Comparison of ENCODE assay signal across 31 mouse cellular contexts in the genomic region with DNA sequence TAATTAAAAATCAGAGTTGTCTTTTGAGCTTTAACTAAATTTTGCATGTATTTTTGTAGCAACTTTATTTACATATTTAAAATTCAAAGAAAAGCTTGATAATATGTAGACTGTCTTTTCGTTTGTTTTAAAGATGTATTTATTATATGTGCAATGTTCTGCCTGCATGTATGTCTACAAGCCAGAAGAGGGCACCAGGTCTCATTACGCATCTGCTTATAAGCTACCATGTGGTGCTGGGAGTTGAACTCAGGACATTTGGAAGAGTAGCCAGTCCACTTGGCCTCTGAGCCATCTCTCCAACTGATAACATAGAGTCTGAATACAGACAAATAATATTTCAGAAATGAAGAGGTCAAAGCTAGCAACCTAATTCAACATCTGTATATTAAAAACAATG.
DNase-seq lines count a peak whose midpoint lies in the region; TF ChIP-seq lines count a peak whose summit lies in the region.
"Had no signal": no experiment of that assay in that cellular context is flagged by ENCODE, and none has a peak within 500 bp of the region (broad histone marks: within the 10 kb centered on the region; RNA-seq: fewer than 3 reads in every experiment).

No protein-coding gene starts in this region.

- H3K36me3 ChIP-seq in CH12.LX (replicated peaks in 1 of 2; ENCODE audit: control insufficient read depth in 1 of 2, insufficient read depth in 1 of 2, low read length in 1 of 2) (no peaks in the 10 kb centered on the region), MEL (ENCODE audit: control insufficient read depth in 1 of 2, insufficient read depth in 2 of 2, low read length in 2 of 2) (no peaks in the 10 kb centered on the region)
- H3K36me3 ChIP-seq: embryonic facial prominence, embryonic 12.5 days; forebrain, embryonic 15.5 days; G1E; heart, embryonic 12.5 days; liver, embryonic 15.5 days; neural tube, embryonic 12.5 days had no signal

- no peak for TF ChIP-seq EP300 in CH12.LX (IDR thresholded peaks at IDR 0.05; ENCODE audit: low read length)
- TF ChIP-seq EP300 in MEL (IDR thresholded peaks at IDR 0.05; ENCODE audit: low read depth in 1 of 2, low read length in 2 of 2): no peak

- H3K4me2 ChIP-seq in CH12.LX (ENCODE audit: insufficient read depth, low read depth, poor library complexity, severe bottlenecking): no peak overlapping the region
- H3K4me2 ChIP-seq: embryonic facial prominence, embryonic 12.5 days; forebrain, embryonic 15.5 days; heart, embryonic 12.5 days; hindbrain, embryonic 14.5 days; liver, embryonic 15.5 days; lung, embryonic 14.5 days; neural tube, embryonic 12.5 days had no signal

- H3K4me1 ChIP-seq in CH12.LX (ENCODE audit: control insufficient read depth in 1 of 2, insufficient read depth in 2 of 2) (no peaks in the 10 kb centered on the region), MEL (ENCODE audit: control insufficient read depth in 1 of 2, insufficient read depth in 2 of 2, low read length in 2 of 2) (no peaks in the 10 kb centered on the region)
- H3K4me1 ChIP-seq: embryonic facial prominence, embryonic 12.5 days; forebrain, embryonic 15.5 days; heart, embryonic 12.5 days; liver, embryonic 15.5 days; neural tube, embryonic 12.5 days had no signal

- H3K27me3 ChIP-seq in CH12.LX (replicated peaks) (no peaks in the 10 kb centered on the region), MEL (ENCODE audit: control insufficient read depth in 1 of 2, insufficient read depth in 2 of 2, low read length in 2 of 2) (no peaks in the 10 kb centered on the region)
- H3K27me3 ChIP-seq: embryonic facial prominence, embryonic 12.5 days; forebrain, embryonic 15.5 days; heart, embryonic 12.5 days; liver, embryonic 15.5 days; neural tube, embryonic 12.5 days had no signal

- H3K79me2 ChIP-seq in CH12.LX (replicated peaks; ENCODE audit: control insufficient read depth, extremely low read depth, insufficient read depth, poor library complexity, severe bottlenecking) (no peaks in the 10 kb centered on the region), MEL (ENCODE audit: control insufficient read depth, insufficient read depth, low read length, poor library complexity) (no peaks in the 10 kb centered on the region)

- in situ Hi-C loops in CH12.LX (cut with MboI; ENCODE audit: low pct_ligation_motif_present, low pct_unique_long_range_greater_than_20kb, low sequenced_read_pairs): no loop called here

- H3K9ac ChIP-seq in CH12.LX (ENCODE audit: insufficient read depth, low read depth) (no peak overlapping the region), MEL (ENCODE audit: control insufficient read depth, low read depth, low read length, poor library complexity, severe bottlenecking) (no peak overlapping the region)
- H3K9ac ChIP-seq: embryonic facial prominence, embryonic 12.5 days; forebrain, embryonic 15.5 days; heart, embryonic 12.5 days; hindbrain, embryonic 14.5 days; liver, embryonic 15.5 days; lung, embryonic 14.5 days; neural tube, embryonic 12.5 days had no signal

- DNase-seq in layer of hippocampus, adult 2 months (ENCODE audit: low spot score in 2 of 2): no peak
- no peak for DNase-seq in layer of hippocampus, adult 8-10 months (ENCODE audit: low spot score in 2 of 2)
- DNase-seq in CH12.LX (ENCODE audit: extremely low read depth) (peak; percentile 12), MEL (ENCODE audit: low read depth, low spot score) (peak; percentile 37), liver (no peak)
- DNase-seq in spleen, postnatal 36 days (ENCODE audit: low spot score in 2 of 2): no peak
- no peak for DNase-seq in urinary bladder, adult 2 months (ENCODE audit: low spot score)
- DNase-seq: adrenal gland, postnatal 10 days; cerebellum, adult 11 months; cerebellum, adult 9-10 months; cerebellum, postnatal 36 days; gastrocnemius, adult 2 months; gastrocnemius, postnatal 36 days; heart, adult 2 months; heart, postnatal 4 days; kidney, adult 2 months; kidney, postnatal 36 days; layer of hippocampus, postnatal 36 days; lung, embryonic 14.5 days; lung, postnatal 14 days; midbrain, embryonic 14.5 days; right cerebral cortex, adult 18-20 months; spleen, adult 18-20 months; thymus, postnatal 4 days had no signal

- peaks cover 2% of the 10 kb centered on the region for H3K9me3 ChIP-seq in CH12.LX (replicated peaks; ENCODE audit: low read length)
- H3K9me3 ChIP-seq in MEL (replicated peaks; ENCODE audit: insufficient read depth, low read length): no peaks in the 10 kb centered on the region
- H3K9me3 ChIP-seq: forebrain, embryonic 15.5 days; G1E; liver, embryonic 15.5 days had no signal

- H3K27ac ChIP-seq in layer of hippocampus, adult 2 months: no peak overlapping the region
- H3K27ac ChIP-seq in CH12.LX (ENCODE audit: insufficient read depth, low read depth): no peak overlapping the region
- no peak overlapping the region for H3K27ac ChIP-seq in MEL (ENCODE audit: control insufficient read depth, low read depth, low read length)
- H3K27ac ChIP-seq: embryonic facial prominence, embryonic 12.5 days; forebrain, embryonic 15.5 days; gastrocnemius, adult 2 months; heart, adult 2 months; hindbrain, embryonic 14.5 days; liver, embryonic 15.5 days; neural tube, embryonic 12.5 days had no signal

- no peak overlapping the region for H3K4me3 ChIP-seq in layer of hippocampus, adult 2 months
- no peak overlapping the region for H3K4me3 ChIP-seq in CH12.LX (replicated peaks in 1 of 3; ENCODE audit: low read depth in 2 of 3, low read length in 2 of 3, poor library complexity in 1 of 3)
- no peak overlapping the region for H3K4me3 ChIP-seq in MEL (ENCODE audit: control insufficient read depth in 1 of 2, insufficient read depth in 1 of 2, low read depth in 2 of 2, low read length in 2 of 2)
- H3K4me3 ChIP-seq: embryonic facial prominence, embryonic 12.5 days; forebrain, embryonic 15.5 days; gastrocnemius, adult 2 months; heart, adult 2 months; heart, embryonic 12.5 days; liver, embryonic 15.5 days; neural tube, embryonic 12.5 days had no signal

- TF ChIP-seq RAD21 in CH12.LX (IDR thresholded peaks at IDR 0.05; ENCODE audit: low read depth, low read length) (no peak; the same call in none of the 2 replicates), MEL (IDR thresholded peaks at IDR 0.05; ENCODE audit: low read depth, low read length) (no peak; the same call in none of the 2 replicates)

- peak; percentile 48 for TF ChIP-seq CTCF in layer of hippocampus, adult 2 months (conservative IDR thresholded peaks at IDR 0.05)
- peak in 1 of 2 experiments; percentile 47; a peak in 2 of 4 replicates for TF ChIP-seq CTCF in CH12.LX (conservative IDR thresholded peaks at IDR 0.05 in 1 of 2, IDR thresholded peaks at IDR 0.05 in 1 of 2; ENCODE audit: low read depth in 2 of 2, low read length in 2 of 2)
- peak in 2 of 3 experiments; percentile 31 to 49; a peak in 3 of 6 replicates for TF ChIP-seq CTCF in MEL (IDR thresholded peaks at IDR 0.05 in 2 of 3, conservative IDR thresholded peaks at IDR 0.05 in 1 of 3; ENCODE audit: control insufficient read depth in 1 of 3, insufficient read depth in 1 of 3, low read depth in 2 of 3, low read length in 3 of 3, poor library complexity in 1 of 3, severe bottlenecking in 1 of 3)

- TF ChIP-seq POLR2A in CH12.LX (IDR thresholded peaks at IDR 0.05; ENCODE audit: low read depth, low read length) (no peak), MEL (IDR thresholded peaks at IDR 0.05; ENCODE audit: control insufficient read depth in 1 of 2, insufficient read depth in 1 of 2, low read depth in 1 of 2, low read length in 2 of 2, poor library complexity in 1 of 2) (no peak)

- dilution Hi-C loops in CH12.LX (cut with MboI; ENCODE audit: extremely low pct_ligation_motif_present, extremely low pct_unique_long_range_greater_than_20kb, low sequenced_read_pairs): no loop called here

TF ChIP-seq in CH12.LX, 34 proteins besides CTCF, POLR2A, EP300 and RAD21:
- no peak for TF ChIP-seq BHLHE40 (IDR thresholded peaks at IDR 0.05; ENCODE audit: low read depth, low read length)
- no peak for TF ChIP-seq ETS1 (conservative IDR thresholded peaks at IDR 0.05; ENCODE audit: low read depth, low read length)
- no peak for TF ChIP-seq E2F4 (IDR thresholded peaks at IDR 0.05; ENCODE audit: insufficient replicate concordance, low read depth, low read length)
- TF ChIP-seq SMC3 (IDR thresholded peaks at IDR 0.05; ENCODE audit: low read depth, low read length): peak; percentile 22
- no peak for TF ChIP-seq KAT2A (IDR thresholded peaks at IDR 0.05; ENCODE audit: insufficient replicate concordance, low read length)

TF ChIP-seq in MEL, 35 proteins besides CTCF, POLR2A, EP300 and RAD21:
- TF ChIP-seq MAZ (IDR thresholded peaks at IDR 0.05; ENCODE audit: low read depth, low read length) (no peak), SMC3 (IDR thresholded peaks at IDR 0.05; ENCODE audit: low read depth, low read length) (peak; percentile 59)

Comparison
In these comparisons a context has a peak if more than half of its experiments do, and no peak if none do; other contexts are left out.
1. DNase-seq: peak in CH12.LX (single experiment) and MEL (single experiment); none in layer of hippocampus, adult 2 months (0 of 2), layer of hippocampus, adult 8-10 months (0 of 2), liver (single experiment), spleen, postnatal 36 days (0 of 2) and urinary bladder, adult 2 months (single experiment).